Mouse (Mus musculus): Measurements from ENCODE around the gene Pik3ca.

The Pik3ca gene

GRCm38 (mm10) chr3:32441710-32442109 lies 44.2 kb downstream of the Pik3ca start:
- no peak for DNase-seq (ENCODE audit: low spot score)

- DNase-seq (ENCODE audit: low spot score): no peak
These were observed 57.0 kb downstream of the Pik3ca start for GRCm38 (mm10) chr3:32454329-32455021.

- peak; percentile 27 for DNase-seq (ENCODE audit: low spot score)
These were observed 62.3 kb downstream of the Pik3ca start for GRCm38 (mm10) chr3:32459777-32460176.

- DNase-seq (ENCODE audit: low spot score): no peak
These were observed 69.8 kb downstream of the Pik3ca start for GRCm38 (mm10) chr3:32467321-32467720.

GRCm38 (mm10) chr3:32468411-32468810 lies 70.9 kb downstream of the Pik3ca start:
- DNase-seq (ENCODE audit: low spot score): no peak

DNA sequence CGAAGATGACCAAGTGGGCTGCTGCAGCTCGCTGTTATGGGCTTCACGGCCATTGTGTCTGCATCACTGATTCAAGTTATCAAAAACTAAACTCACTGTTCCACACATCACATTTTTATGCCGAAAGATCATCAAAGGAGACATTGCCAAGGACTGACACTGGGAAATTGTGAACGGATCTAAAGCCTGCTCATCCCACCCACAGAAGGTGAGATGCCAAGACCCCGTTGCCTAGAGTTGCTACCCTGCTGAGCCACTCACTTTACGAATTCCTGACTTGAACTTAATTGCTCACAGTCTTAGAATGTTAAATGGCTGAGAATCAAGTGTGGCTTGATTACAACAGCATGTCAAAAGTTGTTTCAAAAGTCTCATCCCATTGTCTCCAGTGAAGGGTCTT lies 73.0 kb downstream of the Pik3ca start:
- DNase-seq (ENCODE audit: low spot score): no peak

DNA sequence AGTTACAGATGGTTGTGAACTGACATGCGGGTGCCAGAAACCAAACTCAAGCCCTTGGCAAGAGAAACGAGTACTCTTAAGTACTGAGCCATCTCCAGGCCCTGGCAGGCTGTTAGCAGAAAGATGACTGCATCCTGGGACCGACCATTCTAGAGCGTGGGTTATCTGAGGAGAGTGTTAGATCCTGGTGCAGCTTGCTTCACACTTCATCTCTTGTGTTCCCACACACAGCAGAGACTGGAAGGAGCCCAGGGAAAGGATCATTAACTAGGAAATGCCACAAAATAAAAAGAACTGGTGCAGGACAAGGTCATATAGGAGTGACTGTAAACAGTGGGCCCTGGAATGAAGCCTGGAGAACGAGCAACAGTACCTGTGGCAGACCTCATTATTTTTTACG lies 73.6 kb downstream of the Pik3ca start:
- DNase-seq (ENCODE audit: low spot score): no peak

DNA sequence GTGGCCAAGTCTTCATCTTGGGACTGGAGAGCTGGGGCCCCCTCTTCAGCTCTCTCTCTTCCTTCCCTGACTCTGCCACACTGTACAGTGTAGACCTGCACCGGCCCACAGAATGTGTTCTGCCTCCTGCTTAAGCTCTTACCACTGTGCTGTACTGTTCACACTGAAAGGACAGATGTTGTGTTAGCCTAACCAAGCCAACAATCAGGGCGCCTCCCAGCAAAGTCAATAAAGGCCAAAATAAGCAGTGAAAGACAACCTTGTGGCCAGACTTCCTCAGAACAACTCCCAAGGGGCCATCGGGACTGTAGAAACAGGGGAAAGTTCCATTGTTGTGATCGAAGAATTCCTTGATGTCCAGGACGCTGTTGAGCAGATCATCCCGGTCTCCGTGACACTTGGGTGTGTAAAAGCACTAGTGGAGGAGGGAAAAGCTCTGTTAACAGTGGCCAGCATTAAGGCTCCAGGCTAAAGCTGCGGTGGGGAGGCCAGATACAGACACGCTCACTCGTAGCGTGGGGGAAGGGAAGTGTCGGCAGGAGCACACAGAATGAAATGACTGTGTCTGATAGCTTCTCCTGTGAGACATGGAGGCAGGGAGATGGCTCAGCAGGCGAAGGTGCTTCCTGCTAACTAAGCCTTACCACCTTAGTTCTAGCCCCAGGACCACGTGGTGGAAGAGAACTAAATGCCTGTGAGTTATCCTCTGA lies 74.9 kb downstream of the Pik3ca start:
- DNase-seq (ENCODE audit: low spot score): no peak

DNA sequence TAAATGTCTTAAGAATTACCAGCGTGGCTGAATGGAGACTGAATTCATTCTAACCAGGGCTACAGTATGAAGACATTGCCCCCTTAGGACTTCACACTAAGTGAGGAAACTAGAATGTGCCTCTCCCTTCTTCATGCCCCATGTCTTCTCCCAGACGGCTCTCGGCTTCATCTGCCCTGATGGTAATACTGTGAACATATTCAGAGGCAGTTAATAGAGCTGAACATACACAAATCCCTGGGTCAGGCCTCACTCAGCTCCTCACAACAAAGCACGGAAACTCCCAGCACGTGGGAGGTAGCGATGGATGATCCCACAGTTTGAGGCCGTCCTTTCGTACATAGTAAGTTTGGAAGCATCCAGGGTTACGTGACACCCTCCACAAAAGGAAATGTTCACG lies 75.7 kb downstream of the Pik3ca start:
- no peak for DNase-seq (ENCODE audit: low spot score)

DNA sequence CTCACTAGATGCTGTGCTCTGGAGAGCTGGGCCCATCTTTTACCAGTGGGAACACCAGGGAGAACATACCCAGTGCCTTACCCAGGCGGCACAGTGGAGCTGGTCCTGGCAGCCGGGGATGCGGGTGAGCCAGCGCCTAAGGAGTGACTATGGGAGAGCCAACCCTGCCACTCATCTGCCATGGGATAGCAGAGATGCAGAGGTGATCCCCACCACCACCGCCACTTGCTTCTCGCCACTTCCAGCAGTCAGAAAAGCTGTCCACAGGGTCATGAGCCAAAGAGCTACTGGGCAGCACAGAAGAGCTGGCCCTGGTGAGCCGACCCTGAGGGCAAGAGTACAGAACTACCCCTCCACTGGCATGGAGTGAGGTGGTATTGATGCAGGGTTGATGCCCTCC lies 82.5 kb downstream of the Pik3ca start:
- no peak for DNase-seq (ENCODE audit: low spot score)

DNA sequence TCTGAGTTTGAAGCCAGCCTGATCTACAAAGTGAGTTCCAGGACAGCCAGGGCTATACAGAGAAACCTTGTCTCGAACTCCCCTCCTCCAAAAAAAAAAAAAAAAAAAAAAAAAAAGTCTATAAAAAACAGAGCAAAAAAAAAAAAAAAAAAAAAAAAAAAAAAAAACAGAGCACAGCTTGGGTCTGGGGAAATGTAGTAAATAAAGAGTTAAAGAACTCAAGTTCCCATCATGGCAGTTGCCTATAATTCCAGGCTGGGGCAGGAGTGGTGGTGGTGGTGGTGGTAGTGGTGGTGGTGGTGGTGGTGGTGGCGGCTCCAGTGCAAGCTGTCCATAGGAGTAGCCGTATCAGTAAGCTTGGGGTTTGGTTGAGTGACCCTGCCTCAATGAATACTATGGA lies 85.6 kb downstream of the Pik3ca start:
- DNase-seq (ENCODE audit: low spot score): no peak

GRCm38 (mm10) chr3:32486543-32486942 lies 89.1 kb downstream of the Pik3ca start:
- DNase-seq (ENCODE audit: low spot score): no peak

GRCm38 (mm10) chr3:32488172-32488571 lies 90.7 kb downstream of the Pik3ca start:
- no peak for DNase-seq (ENCODE audit: low spot score)

- DNase-seq (ENCODE audit: low spot score): no peak
These were observed 92.8 kb downstream of the Pik3ca start for GRCm38 (mm10) chr3:32490076-32490927.

DNA sequence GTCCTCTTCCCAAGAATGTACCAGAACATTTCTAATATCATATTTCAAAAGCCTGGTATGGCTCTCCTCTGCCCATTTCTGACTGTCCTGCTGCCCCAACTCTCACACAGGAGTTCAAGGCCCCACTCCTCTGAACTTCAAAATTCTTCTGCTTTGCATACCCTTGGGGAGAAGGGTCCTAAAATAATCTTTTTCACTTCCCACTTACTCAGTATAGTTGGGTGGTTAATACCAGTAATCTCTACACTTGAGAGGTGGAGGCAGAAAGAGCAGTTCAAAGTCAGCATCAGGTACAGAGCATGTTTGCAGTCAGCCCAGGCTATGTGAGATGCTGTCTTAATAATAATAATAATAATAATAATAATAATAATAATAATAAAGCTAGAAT lies 93.5 kb downstream of the Pik3ca start:
- DNase-seq (ENCODE audit: low spot score): no peak

GRCm38 (mm10) chr3:32492097-32493090 lies 94.9 kb downstream of the Pik3ca start, which contains the start of gene Kcnmb3:
Gene Kcnmb3 (minus strand): TSS chr3:32492231.
- DNase-seq (ENCODE audit: low spot score): no peak

- DNase-seq (ENCODE audit: low spot score): no peak
These were observed 97.1 kb downstream of the Pik3ca start for GRCm38 (mm10) chr3:32494387-32495087.

- no peak for DNase-seq (ENCODE audit: low spot score)
These were observed 97.8 kb downstream of the Pik3ca start for GRCm38 (mm10) chr3:32495088-32495770.

- no peak for DNase-seq (ENCODE audit: low spot score)
These were observed 98.6 kb downstream of the Pik3ca start for GRCm38 (mm10) chr3:32495856-32496710.
